Mouse (Mus musculus): ENCODE data around the gene Slc45a3. TPM values are rescaled to one million over a fixed set of nuclear protein-coding genes. Genes with fewer than 3 reads are reported as not detected.

Gene Slc45a3
- total and polyA plus RNA-seq, 3 experiments = 15.6 to 40.7 TPM; not detected in 1

DNA sequence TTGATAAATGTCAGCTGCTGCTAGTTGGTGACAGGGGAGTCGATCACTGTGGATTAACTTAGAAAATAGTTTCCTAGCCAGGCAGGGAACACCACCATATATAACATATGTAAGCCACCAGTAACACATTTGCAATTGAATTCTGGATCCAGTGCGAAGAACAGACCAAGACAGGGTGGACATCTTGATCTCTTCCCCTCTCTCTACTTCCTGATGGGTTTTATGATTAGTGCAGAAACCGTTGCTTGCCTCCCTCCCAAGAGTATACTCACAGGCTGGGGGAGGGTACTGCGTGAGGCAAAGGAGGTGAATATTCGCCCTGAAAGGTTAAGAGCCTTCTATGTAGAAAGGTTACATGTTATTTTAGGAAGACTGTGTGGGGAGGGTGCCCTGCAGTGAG, 3.1 kb downstream of the Slc45a3 start:
- Histone ChIP-seq H3K79me2 (ENCODE audit: control insufficient read depth, insufficient read depth, low read length, poor library complexity) (peaks cover 74% of the 10 kb centered on the region), H3K27me3 (ENCODE audit: control insufficient read depth in 1 of 2, insufficient read depth in 2 of 2, low read length in 2 of 2) (no peaks in the 10 kb centered on the region), H3K9ac (ENCODE audit: control insufficient read depth, low read depth, low read length, poor library complexity, severe bottlenecking) (peak overlapping the region; percentile 53), H3K27ac (ENCODE audit: control insufficient read depth, low read depth, low read length) (peak overlapping the region; percentile 77), H3K4me3 (ENCODE audit: control insufficient read depth in 1 of 2, insufficient read depth in 1 of 2, low read depth in 2 of 2, low read length in 2 of 2) (peak overlapping the region; percentile 28 to 62), H3K4me1 (ENCODE audit: control insufficient read depth in 1 of 2, insufficient read depth in 2 of 2, low read length in 2 of 2) (peaks cover 24 to 29% of the 10 kb centered on the region in 2 experiments), H3K9me3 (replicated peaks; ENCODE audit: insufficient read depth, low read length) (no peaks in the 10 kb centered on the region), H3K36me3 (ENCODE audit: control insufficient read depth in 1 of 2, insufficient read depth in 2 of 2, low read length in 2 of 2) (peaks cover 7 to 36% of the 10 kb centered on the region in 2 experiments; a peak in 3 of 4 replicates)
- DNase-seq (ENCODE audit: low read depth, low spot score) = peak; percentile 58
- TF ChIP-seq BHLHE40 (IDR thresholded peaks at IDR 0.05; ENCODE audit: borderline replicate concordance, low read depth, low read length) = 0 out of 2 replicates have a peak, but pooled peaks have one; percentile 8
- TF ChIP-seq TCF12 (IDR thresholded peaks at IDR 0.05; ENCODE audit: low read depth, low read length) = peak; percentile 60; the same call in 1 of the 2 replicates
- peak; percentile 52; the same call in 1 of the 2 replicates for TF ChIP-seq HCFC1 (IDR thresholded peaks at IDR 0.05; ENCODE audit: low read depth, low read length)
- TF ChIP-seq E2F4 (IDR thresholded peaks at IDR 0.05; ENCODE audit: borderline replicate concordance, low read depth, low read length) = no peak
- no peak for TF ChIP-seq UBTF (IDR thresholded peaks at IDR 0.05; ENCODE audit: borderline replicate concordance, insufficient read depth, low read depth, low read length)
- TF ChIP-seq SIN3A (IDR thresholded peaks at IDR 0.05; ENCODE audit: low read length) = peak; percentile 65
- TF ChIP-seq CTCF (IDR thresholded peaks at IDR 0.05 in 2 of 3, conservative IDR thresholded peaks at IDR 0.05 in 1 of 3; ENCODE audit: control insufficient read depth in 1 of 3, insufficient read depth in 1 of 3, low read depth in 2 of 3, low read length in 3 of 3, poor library complexity in 1 of 3, severe bottlenecking in 1 of 3) = no peak
- TF ChIP-seq KAT2A (conservative IDR thresholded peaks at IDR 0.05; ENCODE audit: low read depth, low read length) = 0 out of 2 replicates have a peak, but pooled peaks have one; percentile 10
- TF ChIP-seq TBP (IDR thresholded peaks at IDR 0.05; ENCODE audit: low read depth, low read length) = no peak
- peak; percentile 88 for TF ChIP-seq MAZ (IDR thresholded peaks at IDR 0.05; ENCODE audit: low read depth, low read length)
- TF ChIP-seq POLR2AphosphoS5 (IDR thresholded peaks at IDR 0.05; ENCODE audit: borderline replicate concordance, low read depth, low read length) = no peak
- 0 out of 4 replicates have a peak, but pooled peaks of 1 of the 2 experiments have one; percentile 40 for TF ChIP-seq POLR2A (IDR thresholded peaks at IDR 0.05; ENCODE audit: control insufficient read depth in 1 of 2, insufficient read depth in 1 of 2, low read depth in 1 of 2, low read length in 2 of 2, poor library complexity in 1 of 2)
- peak; percentile 61 for TF ChIP-seq ETS1 (IDR thresholded peaks at IDR 0.05; ENCODE audit: low read depth, low read length)
- TF ChIP-seq GATA1 (IDR thresholded peaks at IDR 0.05; ENCODE audit: low read depth, low read length) = peak; percentile 44; the same call in 1 of the 2 replicates
- TF ChIP-seq CHD2 (IDR thresholded peaks at IDR 0.05; ENCODE audit: low read length) = peak; percentile 49; the same call in 1 of the 2 replicates
- peak; percentile 67 to 88 for TF ChIP-seq EP300 (IDR thresholded peaks at IDR 0.05; ENCODE audit: low read depth in 1 of 2, low read length in 2 of 2)
- TF ChIP-seq ELF1 (IDR thresholded peaks at IDR 0.05; ENCODE audit: low read depth, low read length) = peak; percentile 57
- 0 out of 2 replicates have a peak, but pooled peaks have one; percentile 36 for TF ChIP-seq NELFE (IDR thresholded peaks at IDR 0.05; ENCODE audit: low read depth, low read length)
- TF ChIP-seq MYB (IDR thresholded peaks at IDR 0.05; ENCODE audit: low read depth, low read length) = peak; percentile 85

DNA sequence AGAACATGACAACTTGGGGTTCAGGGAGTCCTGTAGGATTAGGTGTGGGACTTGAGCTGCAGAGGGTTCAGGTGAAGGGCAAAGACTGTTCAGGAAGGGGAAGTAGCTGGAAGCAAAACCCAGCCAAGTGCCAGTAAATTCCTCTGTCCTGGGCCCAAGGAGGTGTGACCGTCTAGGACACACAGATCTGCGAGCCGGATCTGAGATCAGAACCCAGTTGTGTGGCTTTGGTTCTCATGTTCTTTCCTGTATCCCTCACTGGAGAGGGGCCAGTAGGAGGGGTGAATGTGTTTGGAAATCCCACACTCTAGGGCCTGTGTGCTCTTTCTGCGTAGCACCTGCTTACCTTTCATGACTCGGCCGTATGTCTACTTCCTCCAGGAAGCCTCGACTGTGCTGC, 4.6 kb downstream of the Slc45a3 start:
- Histone ChIP-seq H3K79me2 (ENCODE audit: control insufficient read depth, insufficient read depth, low read length, poor library complexity) (peaks cover 87% of the 10 kb centered on the region), H3K36me3 (ENCODE audit: control insufficient read depth in 1 of 2, insufficient read depth in 2 of 2, low read length in 2 of 2) (peaks cover 7 to 36% of the 10 kb centered on the region in 2 experiments; a peak in 3 of 4 replicates), H3K27me3 (ENCODE audit: control insufficient read depth in 1 of 2, insufficient read depth in 2 of 2, low read length in 2 of 2) (no peaks in the 10 kb centered on the region), H3K27ac (ENCODE audit: control insufficient read depth, low read depth, low read length) (peak overlapping the region; percentile 77; the same call in 1 of the 2 replicates), H3K4me3 (ENCODE audit: control insufficient read depth in 1 of 2, insufficient read depth in 1 of 2, low read depth in 2 of 2, low read length in 2 of 2) (peak overlapping the region in 1 of 2 experiments; percentile 11; a peak in 1 of 4 replicates), H3K9me3 (replicated peaks; ENCODE audit: insufficient read depth, low read length) (no peaks in the 10 kb centered on the region), H3K9ac (ENCODE audit: control insufficient read depth, low read depth, low read length, poor library complexity, severe bottlenecking) (peak overlapping the region; percentile 53), H3K4me1 (ENCODE audit: control insufficient read depth in 1 of 2, insufficient read depth in 2 of 2, low read length in 2 of 2) (peaks cover 24 to 29% of the 10 kb centered on the region in 2 experiments)
- TF ChIP-seq NELFE (IDR thresholded peaks at IDR 0.05; ENCODE audit: low read depth, low read length) (no peak), ZNF384 (IDR thresholded peaks at IDR 0.05; ENCODE audit: low read depth, low read length) (no peak), UBTF (IDR thresholded peaks at IDR 0.05; ENCODE audit: borderline replicate concordance, insufficient read depth, low read depth, low read length) (no peak), MYC (IDR thresholded peaks at IDR 0.05; ENCODE audit: low read depth, low read length) (no peak), EP300 (IDR thresholded peaks at IDR 0.05; ENCODE audit: low read depth in 1 of 2, low read length in 2 of 2) (peak in 1 of 2 experiments; percentile 20; a peak in 1 of 4 replicates), SIN3A (IDR thresholded peaks at IDR 0.05; ENCODE audit: low read length) (0 out of 2 replicates have a peak, but pooled peaks have one; percentile 23), TAL1 (IDR thresholded peaks at IDR 0.05; ENCODE audit: low read length) (no peak), ZKSCAN1 (IDR thresholded peaks at IDR 0.05; ENCODE audit: low read depth, low read length) (no peak)
- peak; percentile 34 for DNase-seq (ENCODE audit: low read depth, low spot score)
